8 mouse cellular contexts compared by ENCODE assay signal in the genomic region with DNA sequence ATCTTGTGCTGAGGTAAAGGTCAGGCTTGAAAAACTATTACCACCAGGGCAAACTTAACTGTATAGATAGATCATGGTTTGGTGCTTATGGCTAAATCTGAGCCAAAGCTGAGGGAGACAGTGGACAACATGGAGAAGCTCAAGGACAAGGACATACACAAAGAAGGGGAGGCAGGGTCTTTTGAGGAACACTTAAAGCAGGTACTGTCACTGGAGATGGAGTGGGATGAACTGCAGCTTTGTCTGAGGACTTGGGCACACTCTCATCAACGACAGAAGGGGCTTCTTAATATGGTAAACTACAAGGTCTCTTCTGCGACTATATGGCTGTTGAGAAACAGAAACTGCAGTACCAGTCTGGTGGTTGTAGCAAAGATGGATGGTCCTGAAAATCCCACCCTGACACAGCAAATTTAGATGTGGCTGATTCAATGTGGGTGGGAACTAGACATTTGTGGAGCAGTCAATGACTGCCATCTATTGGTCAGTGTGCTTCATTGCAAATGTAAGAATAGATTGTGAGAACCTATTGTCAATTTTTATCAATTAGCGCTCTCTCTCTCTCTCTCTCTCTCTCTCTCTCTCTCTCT. TPM values are rescaled to one million over a fixed set of nuclear protein-coding genes. Genes with fewer than 3 reads are reported as not detected.
DNase-seq lines count a peak whose midpoint lies in the region; ATAC-seq and TF ChIP-seq lines count a peak whose summit lies in the region.

No protein-coding gene starts in this region.

- DNase-seq in liver, embryonic 14.5 days (ENCODE audit: low read depth in 3 of 3, low spot score in 3 of 3): peak in 2 of 3 experiments; percentile 24 to 29
- DNase-seq in forebrain, embryonic 11.5 days (ENCODE audit: low spot score): no peak
- DNase-seq in retina, embryonic 14.5 days (ENCODE audit: low spot score): peak; percentile 87
- DNase-seq in gastrocnemius, postnatal 10 days: no peak

- no peaks in the 10 kb centered on the region for H3K9me3 ChIP-seq in liver, embryonic 14.5 days (ENCODE audit: control insufficient read depth, low read length)
- H3K9me3 ChIP-seq in liver, embryonic 12.5 days (replicated peaks): no peaks in the 10 kb centered on the region
- H3K9me3 ChIP-seq in forebrain, embryonic 11.5 days (ENCODE audit: control insufficient read depth, low read length): no peaks in the 10 kb centered on the region
- H3K9me3 ChIP-seq in hindbrain, embryonic 16.5 days (ENCODE audit: control insufficient read depth, low read length): no peaks in the 10 kb centered on the region
- H3K9me3 ChIP-seq in lung, embryonic 16.5 days (ENCODE audit: control insufficient read depth, low read length): no peaks in the 10 kb centered on the region

- H3K4me1 ChIP-seq in liver, embryonic 14.5 days (replicated peaks; ENCODE audit: control insufficient read depth in 2 of 2, insufficient read depth in 2 of 2, low read length in 1 of 2): peaks cover 0 to 14% of the 10 kb centered on the region in 2 experiments; a peak in 2 of 4 replicates
- peaks cover 20% of the 10 kb centered on the region; the same call in 1 of the 2 replicates for H3K4me1 ChIP-seq in liver, embryonic 12.5 days
- H3K4me1 ChIP-seq in forebrain, embryonic 11.5 days (replicated peaks; ENCODE audit: control insufficient read depth, insufficient read depth, low read length): 0 out of 2 replicates have a peak, but pooled peaks cover 5% of the 10 kb centered on the region
- H3K4me1 ChIP-seq in hindbrain, embryonic 16.5 days (ENCODE audit: control insufficient read depth, insufficient read depth, low read depth, low read length): peaks cover 9% of the 10 kb centered on the region
- peaks cover 12% of the 10 kb centered on the region for H3K4me1 ChIP-seq in lung, embryonic 16.5 days (replicated peaks; ENCODE audit: control insufficient read depth, insufficient read depth, low read length)

- no peak for TF ChIP-seq EP300 in liver, embryonic 14.5 days (IDR thresholded peaks at IDR 0.05; ENCODE audit: low read depth)

- no peak overlapping the region for H3K4me2 ChIP-seq in liver, embryonic 14.5 days (ENCODE audit: low read depth)
- no peak overlapping the region for H3K4me2 ChIP-seq in liver, embryonic 12.5 days
- H3K4me2 ChIP-seq in forebrain, embryonic 11.5 days (ENCODE audit: low read depth, low read length, severe bottlenecking): no peak overlapping the region
- peak overlapping the region; percentile 65 for H3K4me2 ChIP-seq in hindbrain, embryonic 16.5 days (ENCODE audit: low read length)
- peak overlapping the region; percentile 18 for H3K4me2 ChIP-seq in lung, embryonic 16.5 days (ENCODE audit: low read depth, low read length)

- 12% methylated on average over 3 of the region's 3 CpGs for WGBS in liver, embryonic 14.5 days (ENCODE audit: insufficient replicate concordance)
- 21% methylated on average over 3 of the region's 3 CpGs for WGBS in liver, embryonic 12.5 days (ENCODE audit: insufficient replicate concordance)
- WGBS in forebrain, embryonic 11.5 days: 24% methylated on average over 3 of the region's 3 CpGs
- WGBS in hindbrain, embryonic 16.5 days: 6% methylated on average over 3 of the region's 3 CpGs
- 6% methylated on average over 3 of the region's 3 CpGs for WGBS in lung, embryonic 16.5 days

- H3K9ac ChIP-seq in liver, embryonic 14.5 days (replicated peaks): no peak overlapping the region
- H3K9ac ChIP-seq in liver, embryonic 12.5 days: no peak overlapping the region
- no peak overlapping the region for H3K9ac ChIP-seq in forebrain, embryonic 11.5 days (ENCODE audit: low read length)
- H3K9ac ChIP-seq in hindbrain, embryonic 16.5 days (ENCODE audit: low read depth, low read length): peak overlapping the region; percentile 68
- no peak overlapping the region for H3K9ac ChIP-seq in lung, embryonic 16.5 days (ENCODE audit: low read length)

- no peaks in the 10 kb centered on the region for H3K36me3 ChIP-seq in liver, embryonic 14.5 days (replicated peaks; ENCODE audit: control insufficient read depth, insufficient read depth, low read depth)
- H3K36me3 ChIP-seq in liver, embryonic 12.5 days: no peaks in the 10 kb centered on the region
- H3K36me3 ChIP-seq in forebrain, embryonic 11.5 days (ENCODE audit: control insufficient read depth, insufficient read depth, low read length): no peaks in the 10 kb centered on the region
- no peaks in the 10 kb centered on the region for H3K36me3 ChIP-seq in hindbrain, embryonic 16.5 days (ENCODE audit: control insufficient read depth, insufficient read depth, low read length)
- H3K36me3 ChIP-seq in lung, embryonic 16.5 days (ENCODE audit: control insufficient read depth, insufficient read depth, low read length): no peaks in the 10 kb centered on the region

- no peak overlapping the region for H3K27ac ChIP-seq in liver, embryonic 14.5 days
- no peak overlapping the region for H3K27ac ChIP-seq in liver, embryonic 12.5 days
- no peak overlapping the region for H3K27ac ChIP-seq in forebrain, embryonic 11.5 days (ENCODE audit: low read depth, low read length)
- H3K27ac ChIP-seq in hindbrain, embryonic 16.5 days (ENCODE audit: low read depth, low read length): peak overlapping the region; percentile 86
- no peak overlapping the region for H3K27ac ChIP-seq in lung, embryonic 16.5 days (ENCODE audit: low read length)

- H3K27me3 ChIP-seq in liver, embryonic 14.5 days (ENCODE audit: control insufficient read depth, insufficient read depth, low read length): no peaks in the 10 kb centered on the region
- no peaks in the 10 kb centered on the region for H3K27me3 ChIP-seq in liver, embryonic 12.5 days (replicated peaks)
- no peaks in the 10 kb centered on the region for H3K27me3 ChIP-seq in forebrain, embryonic 11.5 days (ENCODE audit: control insufficient read depth, insufficient read depth, low read length)
- H3K27me3 ChIP-seq in hindbrain, embryonic 16.5 days (replicated peaks; ENCODE audit: control insufficient read depth, insufficient read depth, low read length): no peaks in the 10 kb centered on the region
- no peaks in the 10 kb centered on the region for H3K27me3 ChIP-seq in lung, embryonic 16.5 days (ENCODE audit: control insufficient read depth, insufficient read depth, low read depth, low read length)

- H3K4me3 ChIP-seq in liver, embryonic 14.5 days (ENCODE audit: insufficient read depth in 1 of 2, low read depth in 2 of 2, low read length in 2 of 2): no peak overlapping the region
- H3K4me3 ChIP-seq in liver, embryonic 12.5 days: no peak overlapping the region
- no peak overlapping the region for H3K4me3 ChIP-seq in forebrain, embryonic 11.5 days (ENCODE audit: low read depth, low read length)
- peak overlapping the region; percentile 34 for H3K4me3 ChIP-seq in hindbrain, embryonic 16.5 days (ENCODE audit: low read length)
- no peak overlapping the region for H3K4me3 ChIP-seq in lung, embryonic 16.5 days (ENCODE audit: low read length)

- no peak for ATAC-seq in liver, embryonic 14.5 days (ENCODE audit: insufficient read depth)
- ATAC-seq in liver, embryonic 12.5 days: no peak
- ATAC-seq in activated CD4-positive, CD25-positive, alpha-beta regulatory T cell, adult 4 months: peak; percentile 58
- ATAC-seq in forebrain, embryonic 11.5 days (replicated peaks; ENCODE audit: low FRiP score): peak; percentile 58; the same call in 1 of the 2 replicates
- peak; percentile 87 for ATAC-seq in hindbrain, embryonic 16.5 days
- ATAC-seq in lung, embryonic 16.5 days (ENCODE audit: low read depth): 0 out of 2 replicates have a peak, but pooled peaks have one; percentile 39

- TF ChIP-seq CTCF in liver, embryonic 14.5 days (IDR thresholded peaks at IDR 0.05; ENCODE audit: low read depth): peak; percentile 68

RNA-seq across cellular contexts. Expression of a gene that starts 26.3 kb away (rescaled TPM):
- polyA plus RNA-seq in liver, embryonic 14.5 days (2012; rRNA removed): not detected in 2 replicates
- polyA plus RNA-seq in liver, embryonic 14.5 days (2014; fragmentation: Nextera tagmentation; extraction: Ambion mirVana): not detected in 2 replicates
- polyA plus RNA-seq in liver, embryonic 12.5 days (2016; fragmentation: Nextera tagmentation; extraction: Ambion mirVana): not detected in 2 replicates
- polyA plus RNA-seq in activated CD4-positive, CD25-positive, alpha-beta regulatory T cell, adult 4 months (2017; shearing (Covaris generic)): 100 to 1,000 TPM; 242 to 284 TPM
- not detected in 2 replicates for polyA plus RNA-seq in forebrain, embryonic 11.5 days (2014; fragmentation: Nextera tagmentation; extraction: Ambion mirVana)
- not detected in 2 replicates for polyA plus RNA-seq in hindbrain, embryonic 16.5 days (2015; fragmentation: Nextera tagmentation; extraction: Ambion mirVana)
- polyA plus RNA-seq in lung, embryonic 16.5 days (2015; fragmentation: Nextera tagmentation; extraction: Ambion mirVana): 0.25 and 0.49 TPM in 2 replicates
- total RNA-seq in gastrocnemius, postnatal 10 days (2021): not detected

Comparison
In these comparisons a context has a peak if more than half of its experiments do, and no peak if none do; other contexts are left out.
1. ATAC-seq: peak in activated CD4-positive, CD25-positive, alpha-beta regulatory T cell, adult 4 months (single experiment), forebrain, embryonic 11.5 days (single experiment), hindbrain, embryonic 16.5 days (single experiment) and lung, embryonic 16.5 days (single experiment); none in liver, embryonic 14.5 days (single experiment) and liver, embryonic 12.5 days (single experiment).
2. DNase-seq: peak in liver, embryonic 14.5 days (2 of 3) and retina, embryonic 14.5 days (single experiment); none in forebrain, embryonic 11.5 days (single experiment) and gastrocnemius, postnatal 10 days (single experiment).
3. H3K4me2 ChIP-seq: peak in hindbrain, embryonic 16.5 days (single experiment) and lung, embryonic 16.5 days (single experiment); none in liver, embryonic 14.5 days (single experiment), liver, embryonic 12.5 days (single experiment) and forebrain, embryonic 11.5 days (single experiment).
4. RNA of a gene that starts 26.3 kb away (polyA plus RNA-seq): 242 to 284 TPM in activated CD4-positive, CD25-positive, alpha-beta regulatory T cell, adult 4 months; 0.25 to 0.49 TPM in lung, embryonic 16.5 days, not detected in hindbrain, embryonic 16.5 days, not detected in liver, embryonic 14.5 days, not detected in liver, embryonic 12.5 days and not detected in forebrain, embryonic 11.5 days; every median in the first group is over 100 times any median in the second.